Mouse (Mus musculus) frontal cortex, postnatal 14 days (tissue): ENCODE results near the gene Rpl15.
A peak's percentile ranks its signal among the peaks of the same experiment; 100 is the strongest.
"Not testable (repeated sequence)": the region's sequence is repeated elsewhere in the genome, so short reads cannot be mapped to it uniquely, and the experiment has no call there.

Source experiments
- DNase-seq, 2 experiments: peaks; one replicate each; pipeline ENCODE4 v3.0.0; 2022; ENCODE audit warnings: low spot score in 2 of 2

The Rpl15 gene

GRCm38 (mm10) chr14:18241786-18242185 lies 29.4 kb downstream of the Rpl15 start:
- no peak for DNase-seq

- no peak for DNase-seq
Observed at GRCm38 (mm10) chr14:18240132-18240531, 31.1 kb downstream of the Rpl15 start.

- peak; percentile 97 to 98 for DNase-seq
Observed at GRCm38 (mm10) chr14:18238750-18239731, 32.1 kb downstream of the Rpl15 start, which contains the start of gene Nr1d2. Gene Nr1d2, minus strand, starts transcription at chr14:18239127.

- DNase-seq, result peak; percentile 97 to 98
Observed at GRCm38 (mm10) chr14:18238131-18238749, 33.0 kb downstream of the Rpl15 start.

GRCm38 (mm10) chr14:18237381-18237780 lies 33.8 kb downstream of the Rpl15 start:
- no peak for DNase-seq

DNA sequence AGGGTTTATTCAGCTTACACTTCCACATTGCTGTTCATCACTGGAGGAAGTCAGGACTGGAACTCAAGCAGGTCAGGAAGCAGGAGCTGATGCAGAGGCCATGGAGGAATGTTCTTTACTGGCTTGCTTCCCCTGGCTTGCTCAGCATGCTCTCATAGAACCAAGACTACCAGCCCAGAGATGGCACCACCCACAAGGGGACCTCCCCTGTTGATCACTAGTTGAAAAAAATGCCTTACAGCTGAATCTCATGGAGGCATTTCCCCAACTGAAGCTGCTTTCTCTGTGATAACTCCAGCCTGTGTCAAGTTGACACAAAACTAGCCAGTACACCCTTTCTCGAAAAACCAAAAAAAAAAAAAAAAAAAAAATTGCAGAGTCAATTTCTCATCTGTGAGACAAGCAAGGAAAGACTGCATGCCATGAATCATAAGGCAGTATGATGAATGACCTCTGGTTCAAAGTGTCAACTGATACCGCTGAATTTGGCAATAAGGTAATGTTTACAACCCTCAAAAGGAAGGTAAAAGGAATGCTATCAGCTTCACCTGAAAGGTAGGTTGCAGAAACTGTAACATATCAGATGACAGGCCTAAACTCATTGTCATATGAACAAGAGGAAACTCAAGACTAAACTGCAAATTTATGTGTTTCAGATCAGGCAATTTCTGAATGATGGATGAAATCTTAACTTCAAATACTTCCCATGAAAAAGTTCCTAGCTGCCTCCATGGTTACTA lies 34.5 kb downstream of the Rpl15 start:
- not testable (repeated sequence) for DNase-seq

DNA sequence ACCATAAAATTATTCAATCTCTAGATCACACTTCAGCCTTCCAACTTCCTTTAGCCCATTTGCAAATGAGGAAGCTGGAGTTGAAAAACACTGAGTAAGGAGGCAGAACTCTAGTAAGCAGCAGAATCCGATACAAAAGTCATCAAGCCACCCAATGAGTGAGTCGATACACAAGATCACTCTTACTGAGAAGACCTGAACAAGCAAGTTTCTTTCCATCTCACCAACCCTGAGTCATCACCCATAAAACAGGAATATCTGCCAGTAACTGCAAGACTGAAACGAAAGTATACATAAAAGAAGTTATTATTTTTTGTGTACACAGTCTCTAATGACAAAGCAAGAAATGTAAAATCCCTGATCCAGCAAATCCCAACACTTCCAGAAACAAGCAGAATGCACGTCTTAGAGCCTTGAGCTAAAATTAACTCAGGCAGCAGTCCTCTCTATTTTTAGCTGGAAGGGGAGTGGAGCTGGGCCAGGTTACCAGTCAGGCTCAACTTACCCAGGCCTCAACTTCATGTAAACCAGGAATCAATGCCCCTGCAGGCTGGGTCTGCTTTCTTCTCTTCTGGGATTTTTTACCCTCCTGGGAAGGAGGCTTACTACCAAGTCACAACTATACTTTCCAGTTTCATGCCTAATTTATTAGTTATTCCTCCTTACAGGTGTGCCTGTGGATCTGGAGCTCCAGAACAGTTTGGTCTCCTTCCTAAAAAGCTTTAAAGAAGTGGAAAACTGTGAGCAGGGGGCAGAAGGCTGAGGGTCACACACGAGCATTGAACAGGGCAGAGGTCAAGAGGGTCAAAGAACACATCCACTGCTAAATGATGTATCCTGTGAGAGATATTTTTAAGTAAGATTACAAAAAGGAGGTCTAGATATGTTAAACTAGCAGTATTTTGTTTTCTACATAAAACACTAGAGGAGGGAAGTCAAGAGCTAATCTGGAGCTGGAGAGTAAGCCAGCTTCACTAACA lies 36.9 kb downstream of the Rpl15 start:
- no peak for DNase-seq

GRCm38 (mm10) chr14:18233076-18233475 lies 38.1 kb downstream of the Rpl15 start:
- no peak for DNase-seq

DNA sequence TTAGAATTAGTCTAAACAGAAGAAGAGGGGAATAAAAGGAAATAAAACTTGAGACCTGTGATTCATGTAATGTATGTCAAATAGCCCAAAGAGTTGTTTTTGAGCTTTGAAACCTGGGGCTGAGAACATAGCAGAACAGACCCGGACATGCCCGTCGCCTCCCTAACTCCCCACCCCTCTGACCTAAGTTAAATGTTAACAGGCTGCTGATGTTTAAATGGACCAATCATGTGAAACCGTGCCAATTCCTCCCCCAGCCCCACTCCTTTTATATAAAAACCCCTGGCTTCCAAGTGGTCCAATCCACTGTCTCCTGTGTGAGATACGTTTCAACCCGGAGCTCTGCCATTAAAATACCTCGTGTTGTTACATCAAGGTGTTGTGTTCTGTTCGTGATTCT lies 39.3 kb downstream of the Rpl15 start:
- not testable (repeated sequence) for DNase-seq

GRCm38 (mm10) chr14:18229751-18230150 lies 41.4 kb downstream of the Rpl15 start:
- DNase-seq, result not testable (repeated sequence)

- not testable (repeated sequence) for DNase-seq
Observed at GRCm38 (mm10) chr14:18226181-18226580, 45.0 kb downstream of the Rpl15 start.

GRCm38 (mm10) chr14:18225431-18225830 lies 45.8 kb downstream of the Rpl15 start:
- not testable (repeated sequence) for DNase-seq

DNA sequence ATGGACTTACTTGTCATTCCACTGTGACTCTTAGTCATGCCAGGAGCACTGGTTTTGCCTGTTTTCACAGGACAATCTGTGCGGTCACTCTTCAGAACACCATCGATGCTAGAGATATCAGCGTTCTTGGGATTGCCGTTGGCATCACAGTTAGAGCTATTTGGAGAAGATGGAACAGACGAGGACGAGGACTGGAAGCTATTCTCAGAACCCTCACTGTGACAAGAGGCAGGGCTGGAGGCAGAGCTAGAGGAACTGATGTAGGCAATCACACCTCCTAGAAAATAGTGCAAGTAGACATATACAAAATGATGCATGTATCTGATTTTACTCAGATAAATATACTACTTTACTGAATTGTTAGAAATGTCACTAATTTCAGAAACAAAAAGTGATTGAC lies 49.2 kb downstream of the Rpl15 start:
- no peak for DNase-seq
